Mouse (Mus musculus): ENCODE results near the gene Blzf1. TPM values are rescaled to one million over a fixed set of nuclear protein-coding genes. Genes with fewer than 3 reads are reported as not detected.

Gene Blzf1
- 23.9 and 27.8 TPM in 2 replicates for polyA plus RNA-seq (2014; fragmentation: Nextera tagmentation; extraction: Ambion mirVana)

- Histone ChIP-seq H3K27ac (ENCODE audit: low read depth) (peak within 1 kb of the TSS; percentile 63; the same call in 1 of the 2 replicates), H3K4me1 (ENCODE audit: insufficient read depth) (0 out of 2 replicates have a peak, but pooled peaks cover 4% of the 10 kb centered on the region), H3K4me3 (ENCODE audit: low read depth, low read length) (peak within 1 kb of the TSS; percentile 82), H3K4me2 (peak within 1 kb of the TSS; percentile 80), H3K27me3 (ENCODE audit: insufficient read depth, low read length) (no peaks in the 10 kb centered on the region), H3K9me3 (ENCODE audit: low read depth, low read length) (no peaks in the 10 kb centered on the region), H3K36me3 (ENCODE audit: insufficient read depth) (peaks cover 18% of the 10 kb centered on the region), H3K9ac (peak within 1 kb of the TSS; percentile 75)
- under 1% methylated on average over 35 of the region's 35 CpGs for WGBS
- TF ChIP-seq CTCF (IDR thresholded peaks at IDR 0.05; ENCODE audit: low read depth) = no peak
- DNase-seq (peak; percentile 99), ATAC-seq (ENCODE audit: insufficient read depth) (peak; percentile 99)
Measured at GRCm38 (mm10) chr1:164307124-164307751, at the start of gene Blzf1. Gene Blzf1 (minus strand): TSS chr1:164307489.

- H3K27me3 ChIP-seq (ENCODE audit: insufficient read depth, low read length) = no peaks in the 10 kb centered on the region
- H3K36me3 ChIP-seq (ENCODE audit: insufficient read depth) = no peaks in the 10 kb centered on the region
- H3K27ac ChIP-seq (ENCODE audit: low read depth) = no peak overlapping the region
- 55% methylated on average over 3 of the region's 3 CpGs for WGBS
- no peaks in the 10 kb centered on the region for H3K4me1 ChIP-seq (ENCODE audit: insufficient read depth)
- H3K4me3 ChIP-seq (ENCODE audit: low read depth, low read length) = no peak overlapping the region
- H3K9ac ChIP-seq = no peak overlapping the region
- H3K9me3 ChIP-seq (ENCODE audit: low read depth, low read length) = no peaks in the 10 kb centered on the region
- no peak for TF ChIP-seq CTCF (IDR thresholded peaks at IDR 0.05; ENCODE audit: low read depth)
- H3K4me2 ChIP-seq = no peak overlapping the region
- ATAC-seq (ENCODE audit: insufficient read depth) (no peak), DNase-seq (no peak)
Measured at GRCm38 (mm10) chr1:164353443-164353842, 46.2 kb upstream of the Blzf1 start.

- peak; percentile 60 for TF ChIP-seq CTCF (IDR thresholded peaks at IDR 0.05; ENCODE audit: low read depth)
- no peak for ATAC-seq (ENCODE audit: insufficient read depth)
- Histone ChIP-seq H3K4me1 (ENCODE audit: insufficient read depth) (no peaks in the 10 kb centered on the region), H3K27me3 (ENCODE audit: insufficient read depth, low read length) (no peaks in the 10 kb centered on the region), H3K9ac (no peak overlapping the region), H3K4me2 (no peak overlapping the region), H3K27ac (ENCODE audit: low read depth) (no peak overlapping the region), H3K4me3 (ENCODE audit: low read depth, low read length) (no peak overlapping the region), H3K36me3 (ENCODE audit: insufficient read depth) (peaks cover 5% of the 10 kb centered on the region), H3K9me3 (ENCODE audit: low read depth, low read length) (no peaks in the 10 kb centered on the region)
- no peak for DNase-seq
- 86% methylated on average over 3 of the region's 3 CpGs for WGBS
Measured at GRCm38 (mm10) chr1:164342161-164342560, 34.9 kb upstream of the Blzf1 start.

GRCm38 (mm10) chr1:164335846-164336245 is 28.6 kb upstream of the Blzf1 start:
- Histone ChIP-seq H3K9ac (no peak overlapping the region), H3K9me3 (ENCODE audit: low read depth, low read length) (no peaks in the 10 kb centered on the region), H3K4me2 (no peak overlapping the region), H3K27me3 (ENCODE audit: insufficient read depth, low read length) (no peaks in the 10 kb centered on the region), H3K36me3 (ENCODE audit: insufficient read depth) (peaks cover 14% of the 10 kb centered on the region), H3K4me3 (ENCODE audit: low read depth, low read length) (no peak overlapping the region), H3K4me1 (ENCODE audit: insufficient read depth) (no peaks in the 10 kb centered on the region), H3K27ac (ENCODE audit: low read depth) (no peak overlapping the region)
- ATAC-seq (ENCODE audit: insufficient read depth) = 0 out of 2 replicates have a peak, but pooled peaks have one; percentile 38
- WGBS = 75% methylated on average over 4 of the region's 4 CpGs
- DNase-seq = no peak
- TF ChIP-seq CTCF (IDR thresholded peaks at IDR 0.05; ENCODE audit: low read depth) = no peak

- Histone ChIP-seq H3K27ac (ENCODE audit: low read depth) (no peak overlapping the region), H3K4me2 (no peak overlapping the region), H3K36me3 (ENCODE audit: insufficient read depth) (peaks cover 16% of the 10 kb centered on the region), H3K9ac (no peak overlapping the region), H3K4me3 (ENCODE audit: low read depth, low read length) (no peak overlapping the region), H3K4me1 (ENCODE audit: insufficient read depth) (no peaks in the 10 kb centered on the region), H3K27me3 (ENCODE audit: insufficient read depth, low read length) (no peaks in the 10 kb centered on the region), H3K9me3 (ENCODE audit: low read depth, low read length) (no peaks in the 10 kb centered on the region)
- no peak for TF ChIP-seq CTCF (IDR thresholded peaks at IDR 0.05; ENCODE audit: low read depth)
- no peak for DNase-seq
- WGBS = 94% methylated on average over 3 of the region's 3 CpGs
- no peak for ATAC-seq (ENCODE audit: insufficient read depth)
Measured at GRCm38 (mm10) chr1:164335435-164335834, 28.1 kb upstream of the Blzf1 start.

- DNase-seq = no peak
- H3K36me3 ChIP-seq (ENCODE audit: insufficient read depth) = peaks cover 14% of the 10 kb centered on the region
- ATAC-seq (ENCODE audit: insufficient read depth) = no peak
- H3K4me3 ChIP-seq (ENCODE audit: low read depth, low read length) = no peak overlapping the region
- 87% methylated on average over 11 of the region's 11 CpGs for WGBS
- no peak overlapping the region for H3K9ac ChIP-seq
- no peak overlapping the region for H3K27ac ChIP-seq (ENCODE audit: low read depth)
- TF ChIP-seq CTCF (IDR thresholded peaks at IDR 0.05; ENCODE audit: low read depth) = no peak
- H3K4me2 ChIP-seq = no peak overlapping the region
- H3K4me1 ChIP-seq (ENCODE audit: insufficient read depth) = no peaks in the 10 kb centered on the region
- no peaks in the 10 kb centered on the region for H3K9me3 ChIP-seq (ENCODE audit: low read depth, low read length)
- no peaks in the 10 kb centered on the region for H3K27me3 ChIP-seq (ENCODE audit: insufficient read depth, low read length)
Measured at GRCm38 (mm10) chr1:164332559-164332958, 25.3 kb upstream of the Blzf1 start.

- ATAC-seq (ENCODE audit: insufficient read depth) = no peak
Measured at GRCm38 (mm10) chr1:164327764-164328163, 20.5 kb upstream of the Blzf1 start.

More at GRCm38 (mm10) chr1:164327764-164328163, 20.5 kb upstream of the Blzf1 start:
- Histone ChIP-seq H3K36me3 (ENCODE audit: insufficient read depth) (0 out of 2 replicates have a peak, but pooled peaks cover 3% of the 10 kb centered on the region), H3K27ac (ENCODE audit: low read depth) (no peak overlapping the region), H3K9me3 (ENCODE audit: low read depth, low read length) (no peaks in the 10 kb centered on the region), H3K4me1 (ENCODE audit: insufficient read depth) (no peaks in the 10 kb centered on the region; the same call in 1 of the 2 replicates), H3K4me2 (no peak overlapping the region), H3K4me3 (ENCODE audit: low read depth, low read length) (no peak overlapping the region), H3K27me3 (ENCODE audit: insufficient read depth, low read length) (no peaks in the 10 kb centered on the region), H3K9ac (no peak overlapping the region)
- no peak for TF ChIP-seq CTCF (IDR thresholded peaks at IDR 0.05; ENCODE audit: low read depth)
- DNase-seq = no peak
- 49% methylated on average over 7 of the region's 7 CpGs for WGBS
